Mouse (Mus musculus): ENCODE measurements around the gene AC131692.1. TPM values are rescaled to one million over a fixed set of nuclear protein-coding genes. Genes with fewer than 3 reads are reported as not detected.
A peak's percentile ranks its signal among the peaks of the same experiment; 100 is the strongest.
"Not testable (repeated sequence)": the region's sequence is repeated elsewhere in the genome, so short reads cannot be mapped to it uniquely, and the experiment has no call there.

AC131692.1 gene
- polyA plus RNA-seq, 1 experiment from 2014 or later, result not detected

- no peak for ATAC-seq
Measured at GRCm38 (mm10) chr19:6126289-6126688, 32.1 kb downstream of the AC131692.1 start.

GRCm38 (mm10) chr19:6126789-6127580 is 32.8 kb downstream of the AC131692.1 start:
- ATAC-seq, result no peak
- H3K36me3 ChIP-seq (ENCODE audit: control insufficient read depth, insufficient read depth), result no peaks in the 10 kb centered on the region
- H3K4me2 ChIP-seq (ENCODE audit: low read length), result peak overlapping the region; percentile 56
- peaks cover 7% of the 10 kb centered on the region for H3K4me1 ChIP-seq (replicated peaks; ENCODE audit: control insufficient read depth, insufficient read depth, low read length)
- WGBS, result 76% methylated on average over 10 of the region's 10 CpGs
- peak overlapping the region; percentile 56 for H3K4me3 ChIP-seq (replicated peaks; ENCODE audit: low read length)
- peak overlapping the region; percentile 69; the same call in 1 of the 2 replicates for H3K9ac ChIP-seq (replicated peaks; ENCODE audit: low read depth, low read length)
- no peaks in the 10 kb centered on the region for H3K27me3 ChIP-seq (replicated peaks; ENCODE audit: control insufficient read depth, insufficient read depth, low read length)
- no peak overlapping the region for H3K27ac ChIP-seq (ENCODE audit: low read length)
- no peaks in the 10 kb centered on the region for H3K9me3 ChIP-seq (ENCODE audit: control insufficient read depth, low read length)

More at GRCm38 (mm10) chr19:6126289-6126688, 32.1 kb downstream of the AC131692.1 start:
- Histone ChIP-seq H3K4me2 (ENCODE audit: low read length) (no peak overlapping the region), H3K4me1 (replicated peaks; ENCODE audit: control insufficient read depth, insufficient read depth, low read length) (peaks cover 7% of the 10 kb centered on the region), H3K27me3 (replicated peaks; ENCODE audit: control insufficient read depth, insufficient read depth, low read length) (no peaks in the 10 kb centered on the region), H3K36me3 (ENCODE audit: control insufficient read depth, insufficient read depth) (no peaks in the 10 kb centered on the region), H3K27ac (ENCODE audit: low read length) (no peak overlapping the region), H3K4me3 (replicated peaks; ENCODE audit: low read length) (no peak overlapping the region), H3K9me3 (ENCODE audit: control insufficient read depth, low read length) (no peaks in the 10 kb centered on the region), H3K9ac (replicated peaks; ENCODE audit: low read depth, low read length) (no peak overlapping the region)
- 21% methylated on average over 4 of the region's 4 CpGs for WGBS

- Histone ChIP-seq H3K4me2 (ENCODE audit: low read length) (peak within 1 kb of the TSS; percentile 56), H3K9me3 (ENCODE audit: control insufficient read depth, low read length) (no peaks in the 10 kb centered on the region), H3K36me3 (ENCODE audit: control insufficient read depth, insufficient read depth) (no peaks in the 10 kb centered on the region), H3K4me3 (replicated peaks; ENCODE audit: low read length) (peak within 1 kb of the TSS; percentile 56), H3K9ac (replicated peaks; ENCODE audit: low read depth, low read length) (peak within 1 kb of the TSS; percentile 69), H3K27ac (ENCODE audit: low read length) (peak within 1 kb of the TSS; percentile 85), H3K4me1 (replicated peaks; ENCODE audit: control insufficient read depth, insufficient read depth, low read length) (peaks cover 7% of the 10 kb centered on the region), H3K27me3 (replicated peaks; ENCODE audit: control insufficient read depth, insufficient read depth, low read length) (no peaks in the 10 kb centered on the region)
- WGBS, result under 1% methylated on average over 32 of the region's 32 CpGs
- peak; percentile 96 for ATAC-seq
Measured at GRCm38 (mm10) chr19:6127760-6128341, 33.6 kb downstream of the AC131692.1 start, which contains the start of gene Snx15. Gene Snx15 (minus strand): TSS chr19:6128304.

GRCm38 (mm10) chr19:6130414-6131128 is 36.4 kb downstream of the AC131692.1 start:
- H3K36me3 ChIP-seq (ENCODE audit: control insufficient read depth, insufficient read depth); H3K4me2 ChIP-seq (ENCODE audit: low read length); ATAC-seq; H3K27me3 ChIP-seq (replicated peaks; ENCODE audit: control insufficient read depth, insufficient read depth, low read length); H3K4me3 ChIP-seq (replicated peaks; ENCODE audit: low read length); H3K9ac ChIP-seq (replicated peaks; ENCODE audit: low read depth, low read length); H3K9me3 ChIP-seq (ENCODE audit: control insufficient read depth, low read length); H3K27ac ChIP-seq (ENCODE audit: low read length); H3K4me1 ChIP-seq (replicated peaks; ENCODE audit: control insufficient read depth, insufficient read depth, low read length): not testable (repeated sequence)
- WGBS, result 81% methylated on average over 7 of the region's 7 CpGs

GRCm38 (mm10) chr19:6132171-6132827 is 38.1 kb downstream of the AC131692.1 start:
- H3K4me1 ChIP-seq (replicated peaks; ENCODE audit: control insufficient read depth, insufficient read depth, low read length), result peaks cover 3% of the 10 kb centered on the region; the same call in 1 of the 2 replicates
- H3K4me2 ChIP-seq (ENCODE audit: low read length), result no peak overlapping the region
- no peak overlapping the region for H3K27ac ChIP-seq (ENCODE audit: low read length)
- H3K9ac ChIP-seq (replicated peaks; ENCODE audit: low read depth, low read length), result no peak overlapping the region
- WGBS, result 91% methylated on average over 7 of the region's 7 CpGs
- no peaks in the 10 kb centered on the region for H3K27me3 ChIP-seq (replicated peaks; ENCODE audit: control insufficient read depth, insufficient read depth, low read length)
- ATAC-seq, result no peak
- no peak overlapping the region for H3K4me3 ChIP-seq (replicated peaks; ENCODE audit: low read length)
- H3K36me3 ChIP-seq (ENCODE audit: control insufficient read depth, insufficient read depth), result peaks cover 7% of the 10 kb centered on the region; the same call in 1 of the 2 replicates
- H3K9me3 ChIP-seq (ENCODE audit: control insufficient read depth, low read length), result no peaks in the 10 kb centered on the region

GRCm38 (mm10) chr19:6133197-6133596 is 39.0 kb downstream of the AC131692.1 start:
- not testable (repeated sequence) for H3K9me3 ChIP-seq (ENCODE audit: control insufficient read depth, low read length); H3K27ac ChIP-seq (ENCODE audit: low read length); ATAC-seq; H3K4me2 ChIP-seq (ENCODE audit: low read length); H3K27me3 ChIP-seq (replicated peaks; ENCODE audit: control insufficient read depth, insufficient read depth, low read length); H3K4me3 ChIP-seq (replicated peaks; ENCODE audit: low read length); H3K36me3 ChIP-seq (ENCODE audit: control insufficient read depth, insufficient read depth); H3K9ac ChIP-seq (replicated peaks; ENCODE audit: low read depth, low read length); H3K4me1 ChIP-seq (replicated peaks; ENCODE audit: control insufficient read depth, insufficient read depth, low read length)
- WGBS, result 65% methylated on average over 1 of the region's 1 CpGs

GRCm38 (mm10) chr19:6136397-6136796 is 42.2 kb downstream of the AC131692.1 start:
- Histone ChIP-seq H3K9ac (replicated peaks; ENCODE audit: low read depth, low read length) (no peak overlapping the region), H3K9me3 (ENCODE audit: control insufficient read depth, low read length) (no peaks in the 10 kb centered on the region), H3K27me3 (replicated peaks; ENCODE audit: control insufficient read depth, insufficient read depth, low read length) (no peaks in the 10 kb centered on the region), H3K4me1 (replicated peaks; ENCODE audit: control insufficient read depth, insufficient read depth, low read length) (peaks cover 13% of the 10 kb centered on the region), H3K27ac (ENCODE audit: low read length) (no peak overlapping the region), H3K4me3 (replicated peaks; ENCODE audit: low read length) (no peak overlapping the region), H3K36me3 (ENCODE audit: control insufficient read depth, insufficient read depth) (peaks cover 7% of the 10 kb centered on the region; the same call in 1 of the 2 replicates), H3K4me2 (ENCODE audit: low read length) (no peak overlapping the region)
- no peak for ATAC-seq
- WGBS, result 87% methylated on average over 3 of the region's 3 CpGs

GRCm38 (mm10) chr19:6139701-6140100 is 45.5 kb downstream of the AC131692.1 start:
- H3K9ac ChIP-seq (replicated peaks; ENCODE audit: low read depth, low read length), result peak overlapping the region; percentile 94
- H3K27me3 ChIP-seq (replicated peaks; ENCODE audit: control insufficient read depth, insufficient read depth, low read length), result no peaks in the 10 kb centered on the region
- H3K4me2 ChIP-seq (ENCODE audit: low read length), result peak overlapping the region; percentile 72
- 92% methylated on average over 6 of the region's 6 CpGs for WGBS
- no peak overlapping the region for H3K27ac ChIP-seq (ENCODE audit: low read length)
- peaks cover 19% of the 10 kb centered on the region for H3K4me1 ChIP-seq (replicated peaks; ENCODE audit: control insufficient read depth, insufficient read depth, low read length)
- no peaks in the 10 kb centered on the region for H3K9me3 ChIP-seq (ENCODE audit: control insufficient read depth, low read length)
- no peak for ATAC-seq
- peaks cover 7% of the 10 kb centered on the region; the same call in 1 of the 2 replicates for H3K36me3 ChIP-seq (ENCODE audit: control insufficient read depth, insufficient read depth)
- H3K4me3 ChIP-seq (replicated peaks; ENCODE audit: low read length), result peak overlapping the region; percentile 73

GRCm38 (mm10) chr19:6140374-6140677 is 46.1 kb downstream of the AC131692.1 start:
- 6% methylated on average over 16 of the region's 16 CpGs for WGBS
- peaks cover 7% of the 10 kb centered on the region; the same call in 1 of the 2 replicates for H3K36me3 ChIP-seq (ENCODE audit: control insufficient read depth, insufficient read depth)
- no peaks in the 10 kb centered on the region for H3K9me3 ChIP-seq (ENCODE audit: control insufficient read depth, low read length)
- peak overlapping the region; percentile 95 for H3K27ac ChIP-seq (ENCODE audit: low read length)
- peak overlapping the region; percentile 72 for H3K4me2 ChIP-seq (ENCODE audit: low read length)
- no peaks in the 10 kb centered on the region for H3K27me3 ChIP-seq (replicated peaks; ENCODE audit: control insufficient read depth, insufficient read depth, low read length)
- peak overlapping the region; percentile 73 for H3K4me3 ChIP-seq (replicated peaks; ENCODE audit: low read length)
- ATAC-seq, result no peak
- peak overlapping the region; percentile 94 for H3K9ac ChIP-seq (replicated peaks; ENCODE audit: low read depth, low read length)
- peaks cover 19% of the 10 kb centered on the region for H3K4me1 ChIP-seq (replicated peaks; ENCODE audit: control insufficient read depth, insufficient read depth, low read length)

All from forebrain, embryonic 16.5 days (tissue).